Mouse (Mus musculus) neutrophil, adult 5-6 weeks (primary cell): ENCODE measurements around the gene Rbp2. TPM values are rescaled to one million over a fixed set of nuclear protein-coding genes. Genes with fewer than 3 reads are reported as not detected.

Experiments
- ATAC-seq: fragments of 151-379, 151-347 bp; 2 replicates; pipeline ENCODE4 v1.8.0; 2017; ENCODE audit warnings: mild to moderate bottlenecking, moderate TSS enrichment; ENCODE audit not compliant: insufficient number of reproducible peaks, poor library complexity, low FRiP score, severe bottlenecking; ENCODE audit errors: extremely low read depth
- total RNA-seq: library from RNA; stranded (forward); fragments of 200-1000 nt; gene quantifications from 2 replicates; pipeline ENCODE4 v1.2.3, GENCODE M21; 2017

Rbp2 gene
- not detected in 2 replicates for total RNA-seq

- no peak for ATAC-seq
Measured at GRCm38 (mm10) chr9:98485815-98486214, at the start of gene Rbp2. Gene Rbp2, plus strand, starts transcription at chr9:98486115.

- ATAC-seq: no peak
Measured at GRCm38 (mm10) chr9:98437819-98438218, 48.1 kb upstream of the Rbp2 start.

- no peak for ATAC-seq
Measured at GRCm38 (mm10) chr9:98439091-98439490, 46.8 kb upstream of the Rbp2 start.

GRCm38 (mm10) chr9:98442638-98443037, 43.3 kb upstream of the Rbp2 start:
- ATAC-seq: no peak

- ATAC-seq: no peak
Measured at GRCm38 (mm10) chr9:98445359-98446149, 40.4 kb upstream of the Rbp2 start.

GRCm38 (mm10) chr9:98450976-98451375, 34.9 kb upstream of the Rbp2 start:
- no peak for ATAC-seq

GRCm38 (mm10) chr9:98466709-98467108, 19.2 kb upstream of the Rbp2 start:
- ATAC-seq: no peak

- no peak for ATAC-seq
Measured at GRCm38 (mm10) chr9:98480172-98480749, 5.7 kb upstream of the Rbp2 start.

- ATAC-seq: no peak
Measured at GRCm38 (mm10) chr9:98482256-98482655, 3.7 kb upstream of the Rbp2 start.

GRCm38 (mm10) chr9:98485020-98485419, 895 bp upstream of the Rbp2 start:
- ATAC-seq: no peak

- no peak for ATAC-seq
Measured at GRCm38 (mm10) chr9:98487273-98487672, 1.4 kb downstream of the Rbp2 start.

- no peak for ATAC-seq
Measured at GRCm38 (mm10) chr9:98489532-98489931, 3.6 kb downstream of the Rbp2 start.

GRCm38 (mm10) chr9:98490128-98490527, 4.2 kb downstream of the Rbp2 start:
- ATAC-seq: no peak

GRCm38 (mm10) chr9:98491071-98491470, 5.2 kb downstream of the Rbp2 start:
- ATAC-seq: no peak

GRCm38 (mm10) chr9:98492212-98492611, 6.3 kb downstream of the Rbp2 start:
- no peak for ATAC-seq

- no peak for ATAC-seq
Measured at GRCm38 (mm10) chr9:98492821-98493220, 6.9 kb downstream of the Rbp2 start.

- ATAC-seq: no peak
Measured at GRCm38 (mm10) chr9:98497157-98497556, 11.2 kb downstream of the Rbp2 start.

GRCm38 (mm10) chr9:98497990-98498389, 12.1 kb downstream of the Rbp2 start:
- no peak for ATAC-seq

GRCm38 (mm10) chr9:98498717-98499268, 12.9 kb downstream of the Rbp2 start:
- ATAC-seq: no peak

- no peak for ATAC-seq
Measured at GRCm38 (mm10) chr9:98499601-98500000, 13.7 kb downstream of the Rbp2 start.
